Mouse (Mus musculus): ENCODE results near the gene Scube1.

GRCm38 (mm10) chr15:83602372-83603045 lies 122.3 kb downstream of the Scube1 start:
- TF ChIP-seq CTCF (IDR thresholded peaks at IDR 0.05; ENCODE audit: borderline replicate concordance, extremely low read depth, insufficient read depth, insufficient read length) (no peak), POLR2A (IDR thresholded peaks at IDR 0.05; ENCODE audit: borderline replicate concordance, extremely low read depth, insufficient read depth, insufficient read length, poor library complexity, severe bottlenecking) (no peak)

All from brain, embryonic 14.5 days (tissue).